Mouse (Mus musculus) kidney, postnatal 4 days (tissue): ENCODE data around the gene Ifrd1.
"Not testable (repeated sequence)": the region's sequence is repeated elsewhere in the genome, so short reads cannot be mapped to it uniquely, and the experiment has no call there.

Experiments
- DNase-seq, 2 experiments: peaks; one replicate each; pipeline ENCODE4 v3.0.0; 2021; ENCODE audit warnings: mixed read lengths in 2 of 2

Gene Ifrd1

DNA sequence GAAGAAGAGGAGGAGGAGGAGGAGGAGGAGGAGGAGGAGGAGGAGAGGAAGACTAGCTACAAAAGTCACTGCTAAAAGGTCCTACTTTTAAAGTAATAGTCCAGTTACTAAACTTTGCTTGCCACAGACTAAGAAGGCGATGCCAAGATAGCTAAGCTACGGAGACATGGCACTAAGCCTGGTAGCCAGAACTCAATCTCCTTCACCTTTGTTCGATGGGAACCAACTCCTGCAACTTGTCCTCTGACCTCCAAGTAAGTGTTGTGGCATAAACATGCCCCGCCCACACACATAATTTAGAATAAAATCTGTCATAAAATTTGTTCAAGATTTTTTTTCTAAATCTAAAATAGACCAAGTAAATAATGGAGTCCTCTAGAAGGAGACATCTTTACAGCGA, 50.3 kb downstream of the Ifrd1 start:
- no peak for DNase-seq

DNA sequence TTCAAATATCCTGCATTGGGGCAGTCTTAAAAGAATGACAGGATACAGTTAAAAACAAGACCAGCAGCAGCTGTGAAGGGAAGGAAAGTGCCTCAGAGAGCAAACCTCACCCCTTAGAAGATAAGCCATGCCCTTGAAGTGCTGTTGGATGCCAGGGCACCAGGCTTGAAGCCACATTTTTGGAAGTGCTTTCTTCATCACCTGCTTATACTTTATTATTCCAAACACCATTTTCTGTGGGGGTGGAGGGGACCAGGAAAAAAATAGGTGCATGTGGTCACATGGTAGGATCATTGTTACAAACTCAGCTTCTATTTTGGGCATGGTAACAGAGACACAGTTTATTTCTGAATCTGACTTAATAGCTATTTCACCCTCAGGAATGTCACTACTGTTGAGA, 50.8 kb downstream of the Ifrd1 start:
- no peak for DNase-seq

DNA sequence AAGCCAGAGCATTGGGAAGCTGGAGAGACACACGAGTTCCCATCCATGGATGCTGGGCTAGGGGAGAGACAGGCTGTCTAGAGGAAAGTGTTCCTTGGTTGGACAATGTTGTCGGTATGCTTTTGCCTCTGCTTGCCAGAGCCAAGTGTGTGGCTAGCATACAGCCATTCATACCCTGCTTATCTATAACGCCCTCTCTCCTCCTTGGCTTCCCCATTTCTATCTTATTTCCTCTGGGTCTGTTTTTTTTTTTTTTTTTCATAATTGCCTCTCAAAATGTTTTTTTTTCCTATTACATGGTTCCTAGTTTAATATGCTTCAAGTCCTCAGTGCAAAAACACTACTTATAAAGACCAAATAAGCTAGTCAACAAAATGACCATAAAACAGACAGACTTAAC, 62.8 kb downstream of the Ifrd1 start:
- DNase-seq: no peak

DNA sequence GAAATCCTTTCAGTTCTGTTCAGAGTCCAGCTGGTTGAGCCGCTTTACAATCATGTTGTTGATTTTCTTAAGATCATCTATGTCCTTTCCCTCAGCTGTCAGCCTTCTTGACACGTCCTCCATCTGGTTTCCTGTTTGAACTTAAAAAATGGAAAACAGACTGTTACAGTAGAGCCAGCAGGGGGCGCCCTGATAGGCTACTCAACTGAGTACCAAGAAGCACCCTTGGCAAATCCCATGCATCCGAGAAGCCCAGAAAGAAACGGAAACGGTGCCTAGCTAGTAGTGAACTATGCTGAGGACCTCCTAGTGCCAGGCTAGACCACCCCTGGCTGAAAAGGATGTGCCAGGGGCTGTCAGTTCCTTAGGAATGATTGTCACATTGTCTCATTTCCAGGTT, 71.2 kb downstream of the Ifrd1 start:
- peak; percentile 43 to 53 for DNase-seq

DNA sequence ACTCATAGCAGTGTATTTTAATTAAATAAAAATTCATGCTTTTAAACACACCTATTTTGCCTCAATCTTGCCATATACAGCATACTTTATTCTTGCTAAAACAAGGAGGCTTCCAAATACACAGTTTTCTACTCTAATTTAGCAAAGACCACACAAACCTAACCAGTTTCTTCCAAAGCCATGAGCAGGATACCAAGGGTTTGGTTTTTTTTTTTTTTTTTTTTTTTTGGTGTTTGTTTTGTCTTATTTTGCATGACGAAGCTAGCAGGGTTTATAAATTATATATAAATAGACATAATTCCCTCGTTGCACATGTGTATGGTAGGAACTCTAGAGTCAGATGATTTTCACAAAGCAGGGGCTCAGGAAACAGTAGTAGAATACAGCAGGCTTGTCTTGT, 72.1 kb downstream of the Ifrd1 start:
- no peak for DNase-seq

DNA sequence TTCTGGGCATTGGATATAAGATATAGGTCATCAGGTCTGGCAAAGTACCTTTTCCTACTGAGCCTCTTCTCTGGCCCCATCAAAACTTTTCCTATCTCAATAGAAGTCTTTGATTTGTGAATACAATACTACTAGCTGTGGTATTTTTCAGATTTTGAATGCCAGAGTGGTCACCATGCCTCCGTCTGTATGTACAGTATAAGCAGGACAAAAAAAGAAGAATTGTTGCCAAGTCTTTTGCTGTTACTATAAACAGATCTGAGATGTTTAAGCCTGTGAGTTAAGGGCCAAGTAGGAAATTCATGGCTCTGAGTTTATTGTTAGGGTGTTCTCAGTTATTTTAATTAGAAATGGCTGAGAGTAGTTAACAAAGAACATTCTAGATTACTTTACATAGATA, 73.1 kb downstream of the Ifrd1 start:
- not testable (repeated sequence) for DNase-seq

DNA sequence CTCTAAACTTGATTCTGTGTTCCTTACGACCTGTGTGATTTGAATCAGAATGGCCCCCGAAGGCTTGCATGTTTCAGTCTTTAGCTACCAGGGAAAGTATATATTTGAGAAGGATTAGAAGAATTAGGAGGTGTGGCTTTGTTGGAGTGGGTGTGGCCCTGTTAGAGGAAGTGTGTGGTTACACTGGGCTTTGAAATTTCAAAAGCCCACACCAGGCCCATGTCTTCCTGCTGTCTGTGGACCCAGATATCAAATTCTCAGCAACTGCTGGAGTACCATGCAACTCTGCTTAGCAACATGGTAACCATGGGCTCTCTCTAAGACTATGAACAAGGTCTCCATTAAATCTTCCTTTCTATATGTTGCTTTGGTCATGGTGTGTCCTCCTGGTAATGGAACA, 76.7 kb downstream of the Ifrd1 start:
- no peak for DNase-seq

DNA sequence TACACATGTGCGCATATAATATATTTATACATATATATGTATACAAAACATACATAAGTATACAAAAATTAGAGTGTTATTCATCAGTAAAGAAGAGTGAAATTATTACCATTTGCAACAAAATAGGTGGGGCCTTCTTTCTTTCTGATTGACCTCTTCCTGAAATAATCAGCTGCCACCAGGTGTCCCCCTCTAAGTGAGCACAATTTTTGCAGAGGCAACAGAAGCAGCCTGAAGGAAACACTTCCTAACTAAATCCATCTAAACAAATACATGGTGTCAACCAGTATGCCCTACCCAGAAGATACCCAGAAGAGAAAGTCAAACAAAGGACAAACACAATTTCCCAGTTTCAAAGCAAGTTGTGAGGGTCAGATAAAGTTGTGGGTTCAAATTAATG, 78.6 kb downstream of the Ifrd1 start:
- DNase-seq: no peak

DNA sequence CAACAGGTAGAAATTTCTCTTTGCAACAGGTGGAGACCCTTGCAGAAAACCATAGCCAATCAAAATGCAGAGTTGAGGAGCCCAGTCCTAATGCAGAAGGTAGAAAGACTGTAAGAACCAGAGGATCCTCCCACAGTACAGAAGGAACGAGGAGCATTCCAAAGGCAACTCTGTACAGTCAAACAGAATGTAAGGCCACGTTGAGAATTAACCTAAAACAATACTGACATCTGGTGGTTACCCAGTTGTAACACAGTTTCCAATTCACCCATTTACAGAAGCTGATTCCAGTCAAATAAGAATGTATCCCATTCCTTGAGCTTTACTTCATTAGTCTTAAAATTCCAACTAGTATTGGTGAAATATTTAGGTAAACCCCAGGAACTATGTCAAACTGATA, 83.7 kb downstream of the Ifrd1 start:
- no peak for DNase-seq

DNA sequence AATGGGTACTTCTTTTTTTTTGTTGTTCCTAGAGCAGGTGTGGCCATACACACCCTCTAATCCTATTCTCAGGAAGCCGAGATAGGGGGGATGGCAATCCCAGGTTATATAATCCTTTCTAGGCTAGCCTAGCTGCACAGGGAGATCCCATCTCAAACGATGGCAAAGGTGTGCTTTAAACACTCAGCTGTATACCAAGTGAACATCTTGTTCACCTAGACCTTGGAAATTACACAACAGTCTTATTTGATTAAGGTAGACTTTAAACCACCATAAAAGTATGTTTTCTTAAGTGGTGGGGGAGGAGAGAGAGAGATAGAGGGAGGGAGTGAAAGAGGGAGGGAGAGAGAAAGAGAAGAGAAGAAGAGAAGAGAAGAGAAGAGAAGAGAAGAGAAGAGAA, 87.5 kb downstream of the Ifrd1 start:
- no peak for DNase-seq

DNA sequence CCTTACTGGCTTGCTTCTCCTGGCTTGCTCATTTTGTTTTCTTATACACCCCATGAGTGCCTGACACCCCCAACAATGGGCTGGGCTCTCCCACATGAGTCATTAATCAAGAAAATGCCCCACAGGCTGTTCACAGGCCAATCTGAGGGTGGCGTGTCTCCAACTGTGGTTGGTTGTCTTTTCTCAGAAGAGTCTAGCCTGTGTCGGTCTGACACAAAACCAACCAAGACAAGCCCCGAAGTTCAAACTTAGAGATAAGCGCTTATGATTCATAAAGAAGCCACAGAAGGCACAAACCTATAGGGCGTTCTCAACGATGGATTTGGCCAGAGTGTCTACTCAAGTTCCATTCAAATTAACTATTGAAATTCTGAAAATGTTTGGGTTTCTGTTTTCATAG, 94.1 kb downstream of the Ifrd1 start:
- DNase-seq: no peak

DNA sequence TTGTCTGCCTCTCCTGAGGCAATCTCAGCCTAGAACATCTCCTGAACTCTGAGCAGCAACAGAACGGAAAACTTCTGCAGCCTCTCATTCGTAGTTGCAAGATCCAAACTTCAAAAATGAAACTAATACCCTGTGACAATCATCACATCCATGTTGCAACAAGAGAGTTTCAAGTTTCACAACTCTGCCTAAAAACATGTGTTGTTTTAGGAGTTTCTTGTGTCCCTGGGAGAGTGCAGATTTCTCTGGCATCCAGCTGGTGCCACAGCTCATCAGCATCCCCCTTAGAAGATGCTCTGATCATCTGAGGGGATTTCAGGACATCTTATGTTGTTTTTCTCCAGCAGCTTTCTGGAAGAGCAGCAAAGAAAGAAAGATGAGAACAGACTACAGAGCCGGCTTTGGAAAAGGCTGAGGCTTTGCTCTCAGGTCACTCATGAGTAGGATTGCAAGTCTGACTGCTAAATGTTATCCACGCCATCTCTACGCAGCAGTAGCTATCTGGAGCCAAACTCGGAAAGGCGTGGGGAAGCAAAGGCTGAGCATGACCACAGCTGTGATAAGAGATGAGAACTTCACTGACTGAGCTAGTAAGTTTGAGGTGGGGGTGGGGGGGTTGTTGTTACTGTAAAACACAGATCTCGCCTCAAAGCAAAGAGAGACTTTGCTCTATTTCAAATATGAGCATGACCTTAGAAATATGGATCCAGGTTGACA, 95.8 kb downstream of the Ifrd1 start:
- no peak for DNase-seq
